Mouse (Mus musculus) yolk sac, embryonic 10.5 days (tissue): ENCODE results near the gene Mrgprg.

Experiments used
- DNase-seq: peaks from one replicate; pipeline ENCODE4 v3.0.0-alpha.2; 2017; ENCODE audit warnings: low spot score

Gene Mrgprg

GRCm38 (mm10) chr7:143766893-143767292, at the start of gene Mrgprg:
Gene Mrgprg (minus strand): TSS chr7:143766993.
- no peak for DNase-seq

GRCm38 (mm10) chr7:143808909-143809308, 42.1 kb upstream of the Mrgprg start:
- no peak for DNase-seq

GRCm38 (mm10) chr7:143805199-143805624, 38.4 kb upstream of the Mrgprg start:
- DNase-seq: no peak

GRCm38 (mm10) chr7:143801195-143802065, 34.6 kb upstream of the Mrgprg start:
- no peak for DNase-seq

- DNase-seq: no peak
Measured at GRCm38 (mm10) chr7:143800770-143801169, 34.0 kb upstream of the Mrgprg start.

GRCm38 (mm10) chr7:143798783-143799182, 32.0 kb upstream of the Mrgprg start:
- no peak for DNase-seq

- peak; percentile 30 for DNase-seq
Measured at GRCm38 (mm10) chr7:143793121-143793520, 26.3 kb upstream of the Mrgprg start.

GRCm38 (mm10) chr7:143792336-143792985, 25.7 kb upstream of the Mrgprg start:
- DNase-seq: peak; percentile 28

- DNase-seq: peak; percentile 61
Measured at GRCm38 (mm10) chr7:143783996-143784829, 17.4 kb upstream of the Mrgprg start, which contains the start of gene Mrgpre. Gene Mrgpre (minus strand): TSS chr7:143784500.

- DNase-seq: no peak
Measured at GRCm38 (mm10) chr7:143783378-143783995, 16.7 kb upstream of the Mrgprg start.

- no peak for DNase-seq
Measured at GRCm38 (mm10) chr7:143777375-143777774, 10.6 kb upstream of the Mrgprg start.

- DNase-seq: no peak
Measured at GRCm38 (mm10) chr7:143776137-143776536, 9.3 kb upstream of the Mrgprg start.

- no peak for DNase-seq
Measured at GRCm38 (mm10) chr7:143769461-143769860, 2.7 kb upstream of the Mrgprg start.

GRCm38 (mm10) chr7:143768267-143768666, 1.5 kb upstream of the Mrgprg start:
- DNase-seq: no peak

- DNase-seq: no peak
Measured at GRCm38 (mm10) chr7:143764876-143765530, 1.8 kb downstream of the Mrgprg start.

- no peak for DNase-seq
Measured at GRCm38 (mm10) chr7:143763794-143764193, 3.0 kb downstream of the Mrgprg start.

GRCm38 (mm10) chr7:143758956-143759355, 7.8 kb downstream of the Mrgprg start:
- no peak for DNase-seq

GRCm38 (mm10) chr7:143757696-143758095, 9.1 kb downstream of the Mrgprg start:
- DNase-seq: no peak

- DNase-seq: peak; percentile 45
Measured at GRCm38 (mm10) chr7:143757027-143757390, 9.8 kb downstream of the Mrgprg start.

GRCm38 (mm10) chr7:143756125-143757026, 10.4 kb downstream of the Mrgprg start, which contains the start of gene Osbpl5:
Gene Osbpl5 (minus strand): TSS chr7:143756985.
- no peak for DNase-seq
